Mouse (Mus musculus): ENCODE data around the gene Dcaf6.

Gene Dcaf6

GRCm38 (mm10) chr1:165321393-165321861 lies 138.8 kb downstream of the Dcaf6 start:
- no peak for DNase-seq (ENCODE audit: low spot score)

GRCm38 (mm10) chr1:165320141-165320934 lies 139.9 kb downstream of the Dcaf6 start:
- DNase-seq (ENCODE audit: low spot score): peak; percentile 89

GRCm38 (mm10) chr1:165316361-165316760 lies 143.9 kb downstream of the Dcaf6 start:
- DNase-seq (ENCODE audit: low spot score): no peak

- DNase-seq (ENCODE audit: low spot score): no peak
Observed at GRCm38 (mm10) chr1:165308180-165308579, 152.1 kb downstream of the Dcaf6 start.

- DNase-seq (ENCODE audit: low spot score): no peak
Observed at GRCm38 (mm10) chr1:165304341-165304740, 155.9 kb downstream of the Dcaf6 start.

GRCm38 (mm10) chr1:165303209-165303608 lies 157.1 kb downstream of the Dcaf6 start:
- DNase-seq (ENCODE audit: low spot score): no peak

- no peak for DNase-seq (ENCODE audit: low spot score)
Observed at GRCm38 (mm10) chr1:165302455-165303208, 157.6 kb downstream of the Dcaf6 start.

- no peak for DNase-seq (ENCODE audit: low spot score)
Observed at GRCm38 (mm10) chr1:165301567-165301966, 158.7 kb downstream of the Dcaf6 start.

GRCm38 (mm10) chr1:165301108-165301507 lies 159.2 kb downstream of the Dcaf6 start:
- no peak for DNase-seq (ENCODE audit: low spot score)

- no peak for DNase-seq (ENCODE audit: low spot score)
Observed at GRCm38 (mm10) chr1:165295489-165295888, 164.8 kb downstream of the Dcaf6 start, which contains the start of gene Gpr161. TSS of gene Gpr161 (plus strand) at chr1:165295789.

- no peak for DNase-seq (ENCODE audit: low spot score)
Observed at GRCm38 (mm10) chr1:165291606-165292005, 168.7 kb downstream of the Dcaf6 start.

GRCm38 (mm10) chr1:165289831-165290230 lies 170.4 kb downstream of the Dcaf6 start:
- no peak for DNase-seq (ENCODE audit: low spot score)

GRCm38 (mm10) chr1:165288165-165288564 lies 172.1 kb downstream of the Dcaf6 start:
- DNase-seq (ENCODE audit: low spot score): no peak

GRCm38 (mm10) chr1:165284096-165284495 lies 176.2 kb downstream of the Dcaf6 start:
- DNase-seq (ENCODE audit: low spot score): no peak

- no peak for DNase-seq (ENCODE audit: low spot score)
Observed at GRCm38 (mm10) chr1:165282967-165283345, 177.3 kb downstream of the Dcaf6 start.

GRCm38 (mm10) chr1:165282222-165282966 lies 177.9 kb downstream of the Dcaf6 start:
- peak; percentile 28 for DNase-seq (ENCODE audit: low spot score)

- DNase-seq (ENCODE audit: low spot score): peak; percentile 76
Observed at GRCm38 (mm10) chr1:165281351-165282221, 178.7 kb downstream of the Dcaf6 start.

GRCm38 (mm10) chr1:165280741-165281140 lies 179.5 kb downstream of the Dcaf6 start:
- no peak for DNase-seq (ENCODE audit: low spot score)
